Mouse (Mus musculus): ENCODE data around the gene Prpsap1. TPM values are rescaled to one million over a fixed set of nuclear protein-coding genes. Genes with fewer than 3 reads are reported as not detected.

Gene Prpsap1
- polyA plus RNA-seq, 1 experiment = 451 TPM

DNA sequence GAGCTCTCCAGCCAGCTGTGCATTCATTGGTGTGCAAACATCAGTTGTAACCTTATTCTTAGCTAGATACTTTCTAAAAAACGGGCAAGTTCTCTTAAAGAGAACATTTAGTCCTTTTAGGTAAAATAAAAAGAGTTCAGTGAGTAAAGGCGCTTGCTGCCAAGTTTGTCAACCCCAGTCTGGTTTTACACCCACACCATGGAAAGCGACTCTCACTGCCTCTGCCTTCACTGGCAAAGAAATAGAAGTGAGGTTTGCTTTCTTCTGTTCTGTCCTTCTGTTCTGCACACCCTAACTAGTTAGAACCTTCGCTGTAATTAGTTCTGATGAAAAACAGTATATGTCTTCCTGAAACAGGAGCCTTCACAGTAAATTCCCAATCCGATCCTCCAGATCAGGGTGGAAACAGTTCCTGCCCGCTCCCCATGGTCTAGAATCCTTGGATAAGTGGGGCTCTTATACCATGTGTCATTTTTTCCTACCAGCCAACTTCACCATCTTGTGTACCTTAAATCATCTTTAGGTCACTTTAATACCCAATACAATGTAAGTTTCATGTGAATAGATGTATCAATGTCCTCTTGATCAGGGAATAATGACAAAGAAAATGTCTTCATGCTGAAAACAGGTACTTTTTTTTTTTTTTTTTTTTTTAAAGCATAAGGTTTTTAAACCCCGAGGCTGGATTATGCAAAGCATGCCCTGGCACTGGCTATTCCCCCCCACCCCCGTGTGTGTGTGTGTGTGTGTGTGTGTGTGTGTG, 61.2 kb downstream of the Prpsap1 start:
- Histone ChIP-seq H3K27ac (ENCODE audit: insufficient read depth, low read depth, low read length) (peak overlapping the region; percentile 99), H3K27me3 (ENCODE audit: control insufficient read depth, insufficient read depth, low read length) (no peaks in the 10 kb centered on the region), H3K4me3 (ENCODE audit: low read depth, low read length) (no peak overlapping the region), H3K36me3 (ENCODE audit: control insufficient read depth, insufficient read depth, low read length) (peaks cover 19% of the 10 kb centered on the region), H3K4me1 (ENCODE audit: control insufficient read depth, insufficient read depth, insufficient read length, low read length) (peaks cover 38% of the 10 kb centered on the region)
- no peak for TF ChIP-seq CTCF (IDR thresholded peaks at IDR 0.05; ENCODE audit: extremely low read depth, insufficient read length, insufficient replicate concordance, low read depth, low read length)
- TF ChIP-seq POLR2A (IDR thresholded peaks at IDR 0.05; ENCODE audit: low read depth, low read length) = no peak
- 43% methylated on average over 8 of the region's 8 CpGs for WGBS

DNA sequence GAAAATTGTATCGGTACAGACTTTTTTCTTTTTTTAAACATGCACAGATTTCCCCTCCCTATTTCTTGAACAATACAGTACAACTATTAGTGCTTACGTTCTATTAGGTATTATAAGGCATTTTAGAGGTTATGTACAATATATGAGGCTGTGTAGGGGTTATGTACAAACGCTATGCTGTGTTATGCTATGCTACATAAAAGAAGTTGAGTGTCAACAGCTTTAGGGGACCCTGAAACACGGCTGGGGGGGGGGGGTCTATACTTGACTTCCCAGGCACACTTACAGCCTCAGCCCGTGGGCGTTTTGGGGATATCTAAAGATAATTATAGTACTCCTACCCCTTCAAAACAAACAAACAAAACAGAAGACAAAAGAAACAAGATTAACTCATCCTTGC, 61.9 kb downstream of the Prpsap1 start:
- Histone ChIP-seq H3K36me3 (ENCODE audit: control insufficient read depth, insufficient read depth, low read length) (peaks cover 13% of the 10 kb centered on the region), H3K27ac (ENCODE audit: insufficient read depth, low read depth, low read length) (peak overlapping the region; percentile 99), H3K4me3 (ENCODE audit: low read depth, low read length) (no peak overlapping the region), H3K27me3 (ENCODE audit: control insufficient read depth, insufficient read depth, low read length) (no peaks in the 10 kb centered on the region), H3K4me1 (ENCODE audit: control insufficient read depth, insufficient read depth, insufficient read length, low read length) (peaks cover 39% of the 10 kb centered on the region)
- no peak for TF ChIP-seq POLR2A (IDR thresholded peaks at IDR 0.05; ENCODE audit: low read depth, low read length)
- no peak for TF ChIP-seq CTCF (IDR thresholded peaks at IDR 0.05; ENCODE audit: extremely low read depth, insufficient read length, insufficient replicate concordance, low read depth, low read length)
- 16% methylated on average over 6 of the region's 6 CpGs for WGBS

DNA sequence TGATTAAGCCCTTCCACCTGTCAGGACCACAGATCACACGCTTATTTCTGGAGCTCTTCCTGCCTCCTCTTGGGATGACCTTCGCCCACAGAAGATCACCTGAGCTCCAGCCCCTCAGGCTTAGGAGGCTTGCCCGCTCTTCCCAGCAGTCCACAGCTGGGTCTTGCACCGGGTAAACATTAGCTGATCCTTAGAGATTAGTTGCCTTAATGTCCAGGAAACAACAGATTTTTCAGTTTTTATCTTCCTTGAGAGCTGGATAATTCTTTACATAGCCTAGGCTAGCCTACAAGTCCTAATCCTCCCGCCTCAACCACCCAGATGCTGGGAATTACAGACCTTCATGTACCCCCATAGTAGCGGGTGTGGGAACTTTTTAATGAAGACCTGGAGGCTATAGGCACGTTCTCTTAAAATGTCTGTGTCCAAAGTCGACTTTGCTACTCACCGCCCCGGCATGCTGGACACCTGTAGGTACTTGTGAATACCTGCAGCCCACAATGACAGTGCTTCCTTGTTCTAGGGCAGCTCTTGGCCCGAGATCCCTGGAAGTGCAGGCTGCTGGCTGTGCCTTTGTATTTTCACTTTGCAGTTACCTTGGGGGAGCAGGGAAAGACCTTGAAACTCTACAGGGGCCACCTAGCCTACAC, 62.4 kb downstream of the Prpsap1 start:
- WGBS = 19% methylated on average over 11 of the region's 11 CpGs
- Histone ChIP-seq H3K4me1 (ENCODE audit: control insufficient read depth, insufficient read depth, insufficient read length, low read length) (peaks cover 37% of the 10 kb centered on the region; the same call in 1 of the 2 replicates), H3K27ac (ENCODE audit: insufficient read depth, low read depth, low read length) (peak overlapping the region; percentile 99), H3K4me3 (ENCODE audit: low read depth, low read length) (peak overlapping the region; percentile 38), H3K36me3 (ENCODE audit: control insufficient read depth, insufficient read depth, low read length) (peaks cover 11% of the 10 kb centered on the region), H3K27me3 (ENCODE audit: control insufficient read depth, insufficient read depth, low read length) (no peaks in the 10 kb centered on the region)
- TF ChIP-seq CTCF (IDR thresholded peaks at IDR 0.05; ENCODE audit: extremely low read depth, insufficient read length, insufficient replicate concordance, low read depth, low read length) (no peak), POLR2A (IDR thresholded peaks at IDR 0.05; ENCODE audit: low read depth, low read length) (peak; percentile 26; the same call in 1 of the 2 replicates)

DNA sequence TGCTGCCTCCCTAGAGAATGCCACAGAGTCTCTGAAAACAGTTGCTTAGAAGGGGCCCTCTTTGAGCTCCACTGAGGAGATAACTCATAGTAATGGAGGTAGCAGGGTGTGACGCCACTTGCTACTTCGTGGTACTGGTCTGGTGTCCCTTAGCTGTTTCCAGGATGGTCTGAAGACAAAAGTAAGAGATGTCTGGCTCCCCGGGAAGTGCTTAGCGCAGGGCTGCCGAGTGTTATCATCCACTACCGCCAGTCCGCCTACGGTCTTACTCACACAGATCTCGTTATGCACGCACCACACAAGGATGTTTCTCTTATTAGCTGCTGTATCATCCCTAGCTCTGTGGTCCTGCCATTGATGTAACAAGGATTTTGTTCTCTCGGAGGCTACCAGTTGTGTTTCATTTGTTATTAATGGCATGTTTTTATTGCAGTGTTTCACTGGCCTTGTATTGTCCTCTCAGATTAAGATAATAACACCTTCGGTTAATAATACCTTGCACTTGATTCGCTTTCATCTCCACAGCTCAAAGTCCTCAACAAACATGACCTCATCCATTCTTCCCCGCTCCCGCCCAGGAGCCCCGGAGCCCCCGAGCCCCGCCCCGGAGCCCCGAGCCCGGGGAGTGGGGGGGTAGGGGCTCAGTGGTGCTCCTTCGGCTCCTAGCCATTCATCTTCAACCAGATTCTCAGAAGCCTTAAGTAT, 63.1 kb downstream of the Prpsap1 start:
- 18% methylated on average over 22 of the region's 22 CpGs for WGBS
- TF ChIP-seq CTCF (IDR thresholded peaks at IDR 0.05; ENCODE audit: extremely low read depth, insufficient read length, insufficient replicate concordance, low read depth, low read length) = no peak
- TF ChIP-seq POLR2A (IDR thresholded peaks at IDR 0.05; ENCODE audit: low read depth, low read length) = no peak
- Histone ChIP-seq H3K27ac (ENCODE audit: insufficient read depth, low read depth, low read length) (peak overlapping the region; percentile 99), H3K27me3 (ENCODE audit: control insufficient read depth, insufficient read depth, low read length) (no peaks in the 10 kb centered on the region), H3K4me1 (ENCODE audit: control insufficient read depth, insufficient read depth, insufficient read length, low read length) (peaks cover 32% of the 10 kb centered on the region; the same call in 1 of the 2 replicates), H3K4me3 (ENCODE audit: low read depth, low read length) (peak overlapping the region; percentile 38), H3K36me3 (ENCODE audit: control insufficient read depth, insufficient read depth, low read length) (peaks cover 5% of the 10 kb centered on the region)

DNA sequence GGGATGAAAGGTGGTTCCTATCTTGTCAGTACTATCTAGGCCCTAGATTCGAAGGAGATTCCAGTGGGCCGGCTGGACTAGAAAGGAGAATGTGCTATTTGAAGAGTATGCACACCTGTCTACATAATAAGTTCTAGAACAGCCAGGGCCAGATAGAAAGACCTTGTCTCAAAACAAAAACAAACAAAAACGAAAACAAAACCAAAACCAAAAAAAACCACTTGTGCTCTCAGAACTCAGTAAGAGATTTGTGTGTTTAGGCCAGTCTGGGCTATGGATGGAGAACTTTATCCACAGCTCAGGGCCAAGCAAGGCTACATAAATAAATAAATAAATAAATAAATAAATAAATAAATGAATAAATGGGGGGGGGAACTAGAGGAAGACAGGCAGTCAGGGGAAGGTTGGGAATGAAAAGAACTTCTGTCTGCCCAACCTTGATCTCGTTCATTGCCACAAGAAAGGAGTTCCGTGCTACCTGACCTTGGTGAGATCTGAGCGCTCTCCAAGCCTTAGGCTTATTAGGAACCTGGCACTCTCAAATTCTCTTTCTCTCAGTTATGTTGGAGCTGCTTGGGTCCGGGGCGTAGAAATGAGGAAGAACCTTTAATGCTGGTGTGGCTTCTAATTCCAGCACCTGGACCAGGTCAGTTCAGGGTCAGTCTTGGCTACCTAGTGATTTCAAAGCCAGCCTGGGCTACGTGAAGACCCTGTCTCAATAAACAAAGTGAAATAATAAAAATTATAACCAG, 64.0 kb downstream of the Prpsap1 start:
- no peak for TF ChIP-seq CTCF (IDR thresholded peaks at IDR 0.05; ENCODE audit: extremely low read depth, insufficient read length, insufficient replicate concordance, low read depth, low read length)
- no peak for TF ChIP-seq POLR2A (IDR thresholded peaks at IDR 0.05; ENCODE audit: low read depth, low read length)
- peaks cover 30% of the 10 kb centered on the region; the same call in 1 of the 2 replicates for H3K4me1 ChIP-seq (ENCODE audit: control insufficient read depth, insufficient read depth, insufficient read length, low read length)
- no peak overlapping the region for H3K4me3 ChIP-seq (ENCODE audit: low read depth, low read length)
- H3K36me3 ChIP-seq (ENCODE audit: control insufficient read depth, insufficient read depth, low read length) = no peaks in the 10 kb centered on the region
- H3K27ac ChIP-seq (ENCODE audit: insufficient read depth, low read depth, low read length) = peak overlapping the region; percentile 99
- no peaks in the 10 kb centered on the region for H3K27me3 ChIP-seq (ENCODE audit: control insufficient read depth, insufficient read depth, low read length)
- WGBS = 26% methylated on average over 9 of the region's 9 CpGs

DNA sequence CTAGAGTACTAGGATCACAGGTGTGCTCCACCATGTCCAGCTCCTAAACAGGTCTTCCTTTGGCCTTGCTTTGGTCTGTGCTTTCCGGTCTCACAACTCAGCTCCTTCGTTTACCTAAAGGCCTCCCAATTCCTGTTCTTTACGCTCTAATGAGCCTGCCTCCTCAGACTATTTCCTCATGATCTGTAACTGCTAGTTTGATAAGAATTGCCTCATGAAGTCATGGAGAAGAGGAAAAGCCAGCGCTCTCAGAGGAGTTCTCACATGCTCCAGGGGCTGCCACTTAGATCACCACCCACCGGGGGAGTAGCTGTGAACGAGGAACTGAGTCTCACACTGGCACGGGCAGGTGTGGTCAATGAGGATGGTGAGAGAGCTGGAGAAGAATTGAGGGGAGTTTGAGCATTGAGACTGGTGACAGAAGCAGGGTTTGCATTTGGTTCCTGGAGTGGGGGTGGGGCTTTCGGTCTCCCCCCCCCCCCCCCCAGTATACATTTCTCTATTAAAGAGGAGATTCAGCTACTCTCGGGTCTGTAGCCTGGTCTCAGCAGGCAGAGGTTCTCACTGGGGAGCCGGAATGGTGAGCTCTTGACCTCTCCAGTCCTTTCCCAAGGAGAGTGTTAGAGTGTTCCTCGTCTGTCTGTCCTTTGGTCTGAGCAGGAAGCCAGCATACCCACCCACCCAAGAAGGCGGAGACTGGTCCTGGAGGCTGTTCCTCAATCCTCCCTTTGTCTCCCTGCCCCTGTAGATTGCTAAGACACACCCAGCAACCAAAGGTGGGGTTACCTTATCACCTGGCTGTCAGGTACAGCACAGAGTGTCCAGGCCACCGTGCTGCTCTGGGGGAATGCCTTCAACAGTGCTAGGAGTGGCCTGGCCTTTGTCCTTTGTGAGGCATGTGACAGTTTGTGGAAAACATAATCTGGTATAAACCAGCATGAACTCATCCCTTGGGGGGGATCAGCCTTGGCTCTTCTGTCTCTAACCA, 64.8 kb downstream of the Prpsap1 start:
- Histone ChIP-seq H3K4me1 (ENCODE audit: control insufficient read depth, insufficient read depth, insufficient read length, low read length) (peaks cover 33% of the 10 kb centered on the region; the same call in 1 of the 2 replicates), H3K4me3 (ENCODE audit: low read depth, low read length) (peak overlapping the region; percentile 22; the same call in 1 of the 2 replicates), H3K27ac (ENCODE audit: insufficient read depth, low read depth, low read length) (peak overlapping the region; percentile 99), H3K36me3 (ENCODE audit: control insufficient read depth, insufficient read depth, low read length) (no peaks in the 10 kb centered on the region), H3K27me3 (ENCODE audit: control insufficient read depth, insufficient read depth, low read length) (no peaks in the 10 kb centered on the region)
- 22% methylated on average over 13 of the region's 13 CpGs for WGBS
- TF ChIP-seq POLR2A (IDR thresholded peaks at IDR 0.05; ENCODE audit: low read depth, low read length) (peak; percentile 86), CTCF (IDR thresholded peaks at IDR 0.05; ENCODE audit: extremely low read depth, insufficient read length, insufficient replicate concordance, low read depth, low read length) (no peak)

All from small intestine, adult 2 months (tissue).